Mouse (Mus musculus) lung, embryonic 16.5 days (tissue): ENCODE data around the gene Aff1. TPM values are rescaled to one million over a fixed set of nuclear protein-coding genes. Genes with fewer than 3 reads are reported as not detected.

Experiments used
- ATAC-seq: fragments of 200-750 bp; cut with Nextera tagmentation; 2 replicates; pipeline ENCODE4 v1.8.0; 2017; ENCODE audit warnings: low read depth, mild to moderate bottlenecking, moderate library complexity
- H3K27ac ChIP-seq: fragments of 300-500 bp; sonication (generic); 2 replicates; pipeline ENCODE4 v1.5.1; 2014; ENCODE audit warnings: mild to moderate bottlenecking, control low read depth, low read length
- H3K27me3 ChIP-seq: fragments of 300-500 bp; sonication (generic); 2 replicates; pipeline ENCODE4 v1.6.1; 2014; ENCODE audit warnings: low read depth, low read length, mixed read lengths; ENCODE audit not compliant: control insufficient read depth, insufficient read depth
- H3K36me3 ChIP-seq: fragments of 300-500 bp; sonication (generic); 2 replicates; pipeline ENCODE4 v1.6.1; 2014; ENCODE audit warnings: low read length; ENCODE audit not compliant: control insufficient read depth, insufficient read depth
- H3K4me1 ChIP-seq: fragments of 300-500 bp; sonication (generic); replicated peaks from 2 replicates; pipeline ENCODE4 v1.6.1; 2014; ENCODE audit warnings: low read length, mixed read lengths; ENCODE audit not compliant: control insufficient read depth, insufficient read depth
- H3K4me2 ChIP-seq: fragments of 300-500 bp; sonication (generic); 2 replicates; pipeline ENCODE4 v1.6.1; 2014; ENCODE audit warnings: low read depth, low read length, control low read depth
- H3K4me3 ChIP-seq: fragments of 300-500 bp; sonication (generic); 2 replicates; pipeline ENCODE4 v1.5.1; 2014; ENCODE audit warnings: mild to moderate bottlenecking, low read length, control low read depth
- H3K9ac ChIP-seq: fragments of 300-500 bp; sonication (generic); 2 replicates; pipeline ENCODE4 v1.6.1; 2014; ENCODE audit warnings: low read length, control low read depth
- H3K9me3 ChIP-seq: fragments of 300-500 bp; sonication (generic); 2 replicates; pipeline ENCODE4 v1.6.1; 2016; ENCODE audit warnings: low read length; ENCODE audit not compliant: control insufficient read depth
- WGBS: fragments of 180-500 bp; shearing (Covaris S2); extraction: QIAGEN DNeasy Blood & Tissue Kit; methylation state at CpG from one replicate; pipeline ENCODE4 v1.1.7; 2014; 5-methylcytosine and 5-hydroxymethylcytosine counted together
- polyA plus RNA-seq: library from polyadenylated mRNA; unstranded; fragments of >200 nt; fragmentation: Nextera tagmentation; extraction: Ambion mirVana; gene quantifications from 2 replicates; pipeline ENCODE4 v1.2.1, GENCODE M21; 2015

The Aff1 gene
- polyA plus RNA-seq, 1 experiment from 2014 or later = 8.3 TPM

DNA sequence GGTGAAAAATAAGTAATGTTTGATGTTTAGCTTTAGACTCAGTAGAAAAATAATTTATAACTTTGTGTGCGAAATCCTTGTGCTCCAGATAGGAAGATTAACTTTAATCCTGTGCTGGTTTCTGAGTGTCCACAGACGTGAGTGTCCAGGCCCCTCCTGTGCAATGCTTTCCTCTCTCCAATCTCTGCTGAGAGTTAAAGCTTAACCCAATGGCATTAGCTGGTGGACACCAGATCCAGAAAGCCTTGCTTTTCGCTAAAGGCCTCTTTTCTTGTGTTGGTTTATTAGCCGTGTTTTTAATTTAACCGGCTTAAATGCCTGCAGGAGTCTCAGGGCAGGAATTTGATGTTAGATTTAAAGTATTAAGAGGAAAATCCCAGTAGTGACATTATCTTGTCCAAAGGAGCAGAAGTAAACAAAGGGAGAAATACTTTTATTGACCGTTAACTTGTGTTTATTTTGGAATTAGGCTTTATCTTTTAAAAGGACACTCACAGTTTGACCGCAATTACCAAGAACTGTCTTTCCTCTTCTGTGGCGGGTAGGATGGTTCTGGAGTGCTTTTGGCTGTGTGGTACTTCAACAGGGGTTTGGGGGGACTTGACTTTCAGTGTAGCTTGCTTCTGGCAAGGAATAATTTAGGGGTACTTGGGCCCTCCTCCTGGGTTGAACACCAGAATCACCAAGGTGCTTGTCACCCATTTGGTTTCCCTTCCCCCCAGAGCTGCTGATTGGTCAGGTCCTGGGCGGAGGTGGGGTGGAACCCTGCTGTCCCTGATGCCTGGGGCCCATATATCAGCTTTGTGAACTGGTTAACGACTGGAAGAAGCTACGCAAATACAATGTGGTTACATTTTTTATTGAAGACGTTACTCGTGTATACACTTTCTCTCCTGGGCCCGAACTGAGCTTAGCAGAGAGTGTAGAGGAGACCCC lies 67.6 kb downstream of the Aff1 start:
- no peaks in the 10 kb centered on the region for H3K9me3 ChIP-seq
- peak overlapping the region; percentile 64 for H3K9ac ChIP-seq
- no peaks in the 10 kb centered on the region for H3K36me3 ChIP-seq
- peak overlapping the region; percentile 88 for H3K4me2 ChIP-seq
- peak overlapping the region; percentile 90 for H3K27ac ChIP-seq
- ATAC-seq = peak; percentile 21
- peaks cover 27% of the 10 kb centered on the region for H3K4me1 ChIP-seq
- H3K27me3 ChIP-seq = no peaks in the 10 kb centered on the region
- peak overlapping the region; percentile 52 for H3K4me3 ChIP-seq
- 48% methylated on average over 14 of the region's 14 CpGs for WGBS

DNA sequence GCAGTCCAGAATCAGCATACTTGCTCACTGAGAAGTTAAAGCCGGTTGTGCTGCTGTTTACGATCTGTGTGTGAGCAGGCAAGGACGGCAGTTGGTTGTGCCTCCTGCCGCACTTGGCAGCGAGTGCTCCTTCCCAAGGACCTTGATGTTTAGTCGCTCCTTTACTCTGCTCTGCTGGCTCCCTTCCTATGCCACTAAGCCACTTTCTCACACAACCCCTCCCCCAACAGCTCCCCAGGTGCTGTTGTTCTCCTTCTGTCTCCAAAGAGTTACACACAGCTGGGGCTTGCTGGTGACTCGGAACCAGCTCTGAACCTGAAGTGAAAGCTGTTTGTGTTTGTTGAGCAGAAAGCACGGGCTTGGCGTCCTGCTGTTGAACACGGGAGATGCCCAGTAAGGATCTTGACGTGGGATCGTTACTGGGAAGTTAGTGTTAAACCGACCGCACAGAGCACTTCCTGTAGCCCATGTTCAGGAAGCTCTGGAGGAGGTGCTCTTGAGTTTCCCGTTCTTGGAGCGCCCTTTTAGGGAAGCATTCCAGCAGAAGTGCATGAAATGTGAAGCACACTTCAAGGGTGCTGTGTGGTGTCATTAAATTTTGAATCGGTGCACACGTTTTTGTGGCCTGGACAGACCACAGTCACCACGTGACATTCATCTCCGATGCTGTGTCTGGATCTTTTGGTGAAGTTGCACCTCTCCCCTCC lies 68.4 kb downstream of the Aff1 start:
- peak; percentile 79 for ATAC-seq
- Histone ChIP-seq H3K27me3 (no peaks in the 10 kb centered on the region), H3K27ac (peak overlapping the region; percentile 90), H3K4me1 (peaks cover 27% of the 10 kb centered on the region), H3K4me3 (peak overlapping the region; percentile 52), H3K9me3 (no peaks in the 10 kb centered on the region; the same call in 1 of the 2 replicates), H3K9ac (peak overlapping the region; percentile 64), H3K4me2 (peak overlapping the region; percentile 88), H3K36me3 (no peaks in the 10 kb centered on the region)
- WGBS = 2% methylated on average over 20 of the region's 20 CpGs

GRCm38 (mm10) chr5:103761754-103762153 lies 69.6 kb downstream of the Aff1 start:
- Histone ChIP-seq H3K4me1 (peaks cover 21% of the 10 kb centered on the region), H3K36me3 (no peaks in the 10 kb centered on the region), H3K9ac (no peak overlapping the region), H3K4me3 (no peak overlapping the region), H3K9me3 (peaks cover 4% of the 10 kb centered on the region), H3K27me3 (no peaks in the 10 kb centered on the region), H3K4me2 (no peak overlapping the region), H3K27ac (no peak overlapping the region)
- WGBS = 69% methylated on average over 7 of the region's 7 CpGs
- no peak for ATAC-seq

- Histone ChIP-seq H3K27me3 (no peaks in the 10 kb centered on the region), H3K27ac (no peak overlapping the region), H3K36me3 (no peaks in the 10 kb centered on the region), H3K4me1 (peaks cover 21% of the 10 kb centered on the region), H3K4me2 (no peak overlapping the region), H3K9ac (no peak overlapping the region), H3K4me3 (no peak overlapping the region), H3K9me3 (peaks cover 4% of the 10 kb centered on the region)
- no peak for ATAC-seq
- 49% methylated on average over 4 of the region's 4 CpGs for WGBS
These were observed 70.7 kb downstream of the Aff1 start for GRCm38 (mm10) chr5:103762850-103763254.

DNA sequence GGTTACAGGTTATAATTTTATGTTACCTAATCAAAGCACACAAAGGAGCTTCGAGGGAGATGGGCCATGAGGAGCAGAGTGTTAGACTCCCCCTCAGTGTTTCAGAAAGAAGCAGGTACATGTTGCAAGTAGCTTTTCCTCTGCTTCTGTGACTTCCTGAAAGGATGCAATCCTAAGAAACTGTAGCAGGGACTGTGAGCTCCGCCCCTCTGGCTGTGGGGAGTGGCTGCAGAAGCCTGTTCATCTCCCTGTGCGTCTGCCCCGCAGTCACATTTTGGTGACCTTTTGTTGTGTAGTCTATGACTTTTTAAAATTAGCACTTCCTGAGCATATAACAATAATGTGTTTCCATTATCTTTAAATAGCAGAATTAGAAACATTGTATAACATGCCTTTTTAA lies 73.2 kb downstream of the Aff1 start:
- Histone ChIP-seq H3K9ac (no peak overlapping the region), H3K27me3 (no peaks in the 10 kb centered on the region), H3K4me1 (peaks cover 9% of the 10 kb centered on the region), H3K4me2 (no peak overlapping the region), H3K27ac (no peak overlapping the region), H3K9me3 (peaks cover 4% of the 10 kb centered on the region), H3K4me3 (no peak overlapping the region), H3K36me3 (no peaks in the 10 kb centered on the region)
- no peak for ATAC-seq
- WGBS = 91% methylated on average over 4 of the region's 4 CpGs

GRCm38 (mm10) chr5:103765758-103766431 lies 73.7 kb downstream of the Aff1 start:
- Histone ChIP-seq H3K36me3 (no peaks in the 10 kb centered on the region), H3K9me3 (peaks cover 4% of the 10 kb centered on the region), H3K9ac (no peak overlapping the region), H3K4me3 (no peak overlapping the region), H3K27ac (no peak overlapping the region), H3K4me2 (no peak overlapping the region), H3K27me3 (no peaks in the 10 kb centered on the region), H3K4me1 (peaks cover 4% of the 10 kb centered on the region)
- ATAC-seq = no peak
- WGBS = 97% methylated on average over 2 of the region's 2 CpGs

GRCm38 (mm10) chr5:103766432-103766815 lies 74.2 kb downstream of the Aff1 start:
- 94% methylated on average over 4 of the region's 4 CpGs for WGBS
- peaks cover 2% of the 10 kb centered on the region for H3K4me1 ChIP-seq
- no peak for ATAC-seq
- H3K9me3 ChIP-seq = peaks cover 4% of the 10 kb centered on the region
- H3K9ac ChIP-seq = no peak overlapping the region
- no peaks in the 10 kb centered on the region for H3K27me3 ChIP-seq
- no peak overlapping the region for H3K27ac ChIP-seq
- no peak overlapping the region for H3K4me3 ChIP-seq
- no peak overlapping the region for H3K4me2 ChIP-seq
- no peaks in the 10 kb centered on the region for H3K36me3 ChIP-seq

DNA sequence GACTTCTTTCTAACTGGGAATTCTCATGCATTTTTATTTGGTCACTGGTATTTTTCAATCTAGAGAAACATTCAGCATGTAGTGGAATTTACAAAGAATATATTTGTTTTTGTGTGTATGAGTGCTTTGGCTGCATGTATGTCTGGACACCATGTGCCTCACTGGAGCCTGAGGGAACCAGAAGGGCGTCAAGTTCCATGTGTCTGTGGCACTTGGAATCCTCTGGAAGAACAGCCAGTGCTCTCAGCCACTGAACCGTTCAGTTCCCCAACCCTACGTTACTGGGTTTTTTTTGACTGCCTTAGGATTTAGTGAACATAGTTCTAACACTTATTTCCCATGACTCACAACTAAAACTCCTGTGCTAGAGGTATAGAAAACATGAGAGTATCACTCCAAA lies 76.8 kb downstream of the Aff1 start:
- H3K9me3 ChIP-seq = peaks cover 4% of the 10 kb centered on the region
- no peaks in the 10 kb centered on the region for H3K36me3 ChIP-seq
- H3K4me1 ChIP-seq = peaks cover 9% of the 10 kb centered on the region; the same call in 1 of the 2 replicates
- no peak overlapping the region for H3K4me2 ChIP-seq
- H3K27ac ChIP-seq = no peak overlapping the region
- no peak overlapping the region for H3K4me3 ChIP-seq
- H3K27me3 ChIP-seq = no peaks in the 10 kb centered on the region
- no peak overlapping the region for H3K9ac ChIP-seq
- 87% methylated on average over 3 of the region's 3 CpGs for WGBS
- no peak for ATAC-seq

GRCm38 (mm10) chr5:103769701-103770100 lies 77.5 kb downstream of the Aff1 start:
- no peaks in the 10 kb centered on the region for H3K27me3 ChIP-seq
- no peak overlapping the region for H3K9ac ChIP-seq
- peaks cover 4% of the 10 kb centered on the region for H3K9me3 ChIP-seq
- no peak for ATAC-seq
- H3K4me2 ChIP-seq = no peak overlapping the region
- no peak overlapping the region for H3K4me3 ChIP-seq
- H3K27ac ChIP-seq = no peak overlapping the region
- WGBS = 68% methylated on average over 9 of the region's 9 CpGs
- peaks cover 12% of the 10 kb centered on the region; the same call in 1 of the 2 replicates for H3K4me1 ChIP-seq
- no peaks in the 10 kb centered on the region for H3K36me3 ChIP-seq
